Mouse (Mus musculus) left cerebral cortex, postnatal 36 days (tissue): ENCODE results near the gene Prkaca. TPM values are rescaled to one million over a fixed set of nuclear protein-coding genes. Genes with fewer than 3 reads are reported as not detected.

Experiments
- DNase-seq, 2 experiments: peaks; one replicate each; pipeline ENCODE4 v3.0.0; 2021 to 2022; ENCODE audit warnings: low spot score in 2 of 2, mixed read lengths in 1 of 2
- intact Hi-C: fragments of 180-260 bp; cut with DNase I; formaldehyde crosslinking; loops from one replicate; pipeline ENCODE4 v1.15.1; 2025
- microRNA-seq: library from miRNA; unstranded; fragments of <30 nt; microRNA quantifications from one replicate; pipeline ENCODE4 v1.2.0, GENCODE M21; 2022
- total RNA-seq, 2 experiments: library from RNA; stranded (reverse); gene quantifications; 2 replicates each; pipeline ENCODE4 v1.2.3; 2021

Gene Prkaca
- total RNA-seq, 2 experiments from 2014 or later, result 243 to 267 TPM

DNA sequence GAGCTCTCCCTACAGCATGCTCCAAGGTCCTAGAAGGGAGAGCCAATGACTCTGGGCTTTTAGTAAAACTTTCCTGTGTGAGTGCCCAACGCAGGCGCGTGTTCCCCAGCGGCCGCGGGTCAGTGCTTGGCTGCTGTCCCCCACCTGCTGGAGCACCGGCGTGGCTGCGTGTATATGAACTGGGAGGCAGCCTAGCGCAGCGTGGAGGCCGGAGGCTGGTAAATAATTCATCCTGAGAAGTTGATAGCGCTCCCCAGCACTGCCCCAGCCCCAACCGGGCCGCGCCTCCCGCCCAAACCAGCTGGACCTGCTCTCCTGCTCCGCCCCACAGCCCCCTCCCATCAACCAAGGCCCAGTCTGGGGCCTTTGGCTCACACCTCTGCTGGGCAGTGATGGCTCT is 48.3 kb downstream of the Prkaca start, which contains the start of gene Palm3:
Gene Palm3, plus strand, starts transcription at position 376 of the 400 bp plus-strand sequence.
- intact Hi-C loops, result no loop called here
- DNase-seq, result no peak

DNA sequence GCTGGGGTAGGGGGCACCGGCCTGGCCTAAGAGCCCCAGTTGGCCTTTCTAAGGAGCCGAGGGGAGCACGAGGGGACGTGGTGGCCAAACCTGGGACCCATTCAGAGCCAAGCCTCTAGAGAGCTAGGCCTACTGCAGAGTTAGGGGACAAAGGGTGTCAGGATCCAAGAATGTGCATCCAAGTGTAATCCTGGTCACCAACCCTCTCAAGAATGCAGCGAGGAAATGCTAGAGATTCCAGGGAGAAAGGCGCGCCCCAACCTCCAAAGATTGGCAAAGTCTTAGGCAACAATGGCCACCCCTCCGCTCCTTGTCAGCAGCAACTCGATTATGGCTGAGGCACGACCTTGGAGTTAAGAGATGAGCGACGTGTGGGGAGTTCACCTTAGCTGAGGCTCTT is 48.8 kb downstream of the Prkaca start:
- intact Hi-C loops, result no loop called here
- no peak for DNase-seq

DNA sequence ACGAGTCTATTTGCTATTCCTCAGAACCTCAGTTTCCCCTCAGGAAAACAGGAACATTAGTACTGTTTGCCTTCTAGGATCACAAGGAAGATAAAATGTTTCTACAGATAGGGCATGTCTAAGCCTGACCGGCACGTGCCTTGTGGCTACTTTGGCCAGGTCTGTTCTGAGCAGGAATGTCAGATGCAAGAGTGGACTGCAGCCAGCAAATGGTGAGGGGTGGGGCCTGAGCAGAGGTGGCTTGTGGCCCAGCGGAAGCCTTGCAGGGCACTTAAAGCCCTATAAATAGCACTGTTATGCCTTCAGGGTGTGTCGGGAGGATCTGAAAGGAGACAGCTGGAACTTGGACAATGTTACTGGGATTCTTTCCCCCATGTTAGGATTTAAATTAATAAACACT is 50.3 kb downstream of the Prkaca start:
- no peak for DNase-seq
- intact Hi-C loops, result no loop called here

DNA sequence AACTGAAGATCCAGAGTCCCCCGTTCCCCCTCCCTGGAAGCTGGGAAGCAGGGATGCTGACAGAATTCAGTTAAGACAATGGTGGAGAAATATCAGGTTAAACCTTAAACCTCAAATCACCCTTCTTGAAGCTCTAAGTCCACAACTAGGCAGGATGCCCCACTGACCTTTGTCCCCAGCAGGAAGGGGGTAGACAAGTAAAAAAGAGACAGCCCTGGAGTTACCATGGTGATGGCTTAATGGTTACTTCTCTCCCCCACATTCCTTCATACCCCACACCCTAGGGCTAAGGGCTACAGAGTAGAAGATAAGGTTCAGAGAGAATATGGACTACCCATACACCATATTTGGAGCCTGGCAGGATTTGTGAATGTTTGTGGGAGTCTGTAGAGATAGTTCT is 50.8 kb downstream of the Prkaca start:
- intact Hi-C loops, result no loop called here
- DNase-seq, result no peak

DNA sequence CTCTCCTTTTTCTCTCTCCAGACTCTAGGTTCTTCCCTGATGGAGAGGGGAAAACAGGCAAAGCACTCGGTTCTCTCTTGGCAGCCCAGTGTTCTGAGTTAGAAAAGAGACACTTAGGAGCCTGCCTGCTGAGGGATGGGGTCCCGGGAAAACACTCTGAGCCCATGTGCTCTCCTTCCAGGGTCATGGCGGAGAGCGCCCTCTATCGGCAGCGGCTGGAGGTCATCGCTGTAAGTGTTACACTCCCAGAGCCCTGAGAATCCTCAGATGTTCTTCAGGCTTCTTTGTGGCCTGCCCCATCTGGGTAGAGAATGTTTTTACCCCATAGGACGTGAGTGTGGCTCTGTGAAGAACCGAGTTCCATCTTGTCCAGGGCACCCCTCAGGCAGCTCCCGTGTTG is 51.4 kb downstream of the Prkaca start:
- no peak for DNase-seq
- intact Hi-C loops, result no loop called here

DNA sequence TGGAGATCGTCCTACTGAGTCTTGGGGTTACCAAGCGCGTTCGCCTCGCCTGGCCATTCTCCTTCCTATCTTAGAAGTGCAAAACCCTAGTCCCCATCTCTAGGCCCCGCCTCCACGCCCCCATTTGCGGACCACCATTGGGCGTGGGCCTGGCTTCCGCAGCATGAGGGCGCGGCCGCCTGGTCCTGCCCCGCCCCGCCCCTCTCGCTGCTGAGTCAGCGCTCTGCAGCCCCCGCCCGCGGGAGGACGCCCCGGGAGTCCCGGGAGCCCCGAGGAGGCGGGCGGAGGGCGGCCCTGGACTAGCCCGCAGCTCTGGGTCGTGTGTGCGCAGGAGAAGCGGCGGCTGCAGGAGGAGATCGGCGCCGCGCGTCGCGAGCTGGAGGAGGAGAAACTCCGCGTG is 53.1 kb downstream of the Prkaca start:
- intact Hi-C loops, result no loop called here
- peak in 1 of 2 experiments; percentile 29 for DNase-seq

DNA sequence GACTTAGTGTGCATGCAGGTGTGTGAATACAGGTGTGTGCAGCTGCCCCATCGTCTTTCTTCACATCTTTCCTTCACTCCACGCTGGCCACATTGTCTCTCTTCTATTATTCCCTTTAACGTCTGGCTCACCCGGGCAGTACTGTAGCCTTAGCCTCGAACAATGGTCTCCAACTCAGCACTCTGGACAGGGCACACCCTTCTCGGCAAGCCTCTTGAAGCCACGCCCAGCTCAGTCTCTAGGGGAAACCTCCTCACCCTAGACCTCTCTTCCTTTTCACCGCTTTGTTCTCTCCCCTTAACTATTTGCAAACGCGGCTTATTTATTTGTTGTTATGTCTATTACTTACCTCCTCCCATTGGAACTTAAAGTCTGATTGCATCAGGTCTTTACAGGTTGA is 54.7 kb downstream of the Prkaca start:
- intact Hi-C loops, result no loop called here
- DNase-seq, result no peak

DNA sequence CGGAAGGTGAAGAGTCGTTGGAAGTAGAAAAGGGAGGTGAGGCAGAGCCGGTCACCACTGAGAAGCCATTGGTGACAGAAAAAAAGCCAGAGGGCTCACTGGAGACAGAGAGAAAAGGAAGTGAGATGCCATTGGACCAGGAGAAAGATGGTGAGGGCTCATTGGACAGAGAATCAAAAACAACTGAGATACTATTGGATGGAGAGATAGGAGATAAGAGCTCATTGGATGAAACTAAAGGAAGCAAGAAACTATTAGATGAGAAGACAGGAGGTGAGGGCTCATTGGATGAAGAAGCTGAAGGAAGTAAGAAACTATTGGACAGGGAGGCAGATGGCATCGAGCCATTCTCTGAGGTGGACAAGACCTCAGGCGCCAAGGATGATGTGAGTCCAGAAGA is 56.5 kb downstream of the Prkaca start:
- intact Hi-C loops, result no loop called here
- DNase-seq, result no peak

DNA sequence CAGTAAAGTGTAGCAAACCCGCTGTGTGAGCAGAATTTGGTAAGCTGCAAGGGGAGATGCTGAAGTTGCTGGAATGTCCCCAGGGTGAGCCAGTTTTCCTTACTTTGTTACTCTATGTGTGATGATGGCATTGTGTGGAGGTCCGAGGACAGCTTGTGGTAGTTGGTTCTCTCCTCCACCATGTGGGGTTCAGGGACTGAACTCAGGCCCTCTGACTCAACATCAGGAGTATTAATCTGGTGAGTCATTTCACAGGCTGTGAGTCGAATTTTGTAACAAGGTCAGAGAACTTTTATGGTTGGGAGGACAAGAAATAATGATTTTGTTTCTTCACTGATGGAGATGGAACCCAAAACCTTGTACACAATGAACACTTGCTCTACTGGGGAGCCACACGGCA is 60.0 kb downstream of the Prkaca start:
- intact Hi-C loops, result loop anchor here (10.0 kb wide), 1 partner anchor 322 kb away; no protein-coding TSS in a partner anchor

DNA sequence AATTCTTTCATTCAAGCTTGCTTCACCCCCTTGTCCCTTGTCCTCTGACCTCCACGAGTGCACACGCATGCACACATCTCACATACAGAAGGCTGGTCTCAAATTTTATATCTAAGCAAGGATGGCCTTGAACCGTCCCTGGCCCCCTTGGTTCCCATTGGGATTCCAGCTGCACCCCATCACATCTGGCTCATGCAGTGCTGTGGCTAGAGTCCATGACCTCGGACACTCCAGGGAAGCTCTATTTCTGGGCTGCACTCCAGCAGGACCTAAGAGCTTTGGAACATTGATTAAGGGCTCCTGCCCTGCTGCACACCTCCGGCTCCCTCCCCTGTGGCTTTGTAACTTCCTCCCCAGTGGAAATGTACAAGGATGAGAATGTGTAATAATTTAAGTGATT is 65.2 kb downstream of the Prkaca start:
- intact Hi-C loops, result loop anchor here (5.0 to 10.0 kb wide), 2 partner anchors 69 to 317 kb away; no protein-coding TSS in a partner anchor
- DNase-seq, result no peak

More for the DNA sequence above, 60.0 kb downstream of the Prkaca start:
- DNase-seq, result no peak

DNA sequence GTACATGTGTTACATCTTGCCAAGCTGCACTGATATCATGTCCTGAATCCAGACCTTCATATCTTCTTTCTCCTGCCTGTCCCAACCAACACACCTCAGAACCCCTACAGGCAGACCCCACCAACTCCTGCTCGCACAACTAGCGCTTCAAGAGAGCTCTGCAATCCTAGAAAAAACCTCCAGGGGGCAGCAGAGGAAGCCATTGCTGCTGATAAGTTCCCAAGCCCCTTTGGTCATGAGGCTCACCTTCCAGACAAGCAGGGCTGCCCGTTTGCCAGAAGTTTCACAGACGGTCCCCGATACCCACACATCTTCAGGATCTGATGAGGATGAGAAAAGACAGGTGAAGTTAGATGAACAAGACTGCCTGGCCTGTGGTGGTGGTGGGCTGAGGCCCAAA is 66.3 kb downstream of the Prkaca start:
- intact Hi-C loops, result loop anchor here (5.0 to 10.0 kb wide), 2 partner anchors 68 to 316 kb away; no protein-coding TSS in a partner anchor
- peak; percentile 50 to 52 for DNase-seq

DNA sequence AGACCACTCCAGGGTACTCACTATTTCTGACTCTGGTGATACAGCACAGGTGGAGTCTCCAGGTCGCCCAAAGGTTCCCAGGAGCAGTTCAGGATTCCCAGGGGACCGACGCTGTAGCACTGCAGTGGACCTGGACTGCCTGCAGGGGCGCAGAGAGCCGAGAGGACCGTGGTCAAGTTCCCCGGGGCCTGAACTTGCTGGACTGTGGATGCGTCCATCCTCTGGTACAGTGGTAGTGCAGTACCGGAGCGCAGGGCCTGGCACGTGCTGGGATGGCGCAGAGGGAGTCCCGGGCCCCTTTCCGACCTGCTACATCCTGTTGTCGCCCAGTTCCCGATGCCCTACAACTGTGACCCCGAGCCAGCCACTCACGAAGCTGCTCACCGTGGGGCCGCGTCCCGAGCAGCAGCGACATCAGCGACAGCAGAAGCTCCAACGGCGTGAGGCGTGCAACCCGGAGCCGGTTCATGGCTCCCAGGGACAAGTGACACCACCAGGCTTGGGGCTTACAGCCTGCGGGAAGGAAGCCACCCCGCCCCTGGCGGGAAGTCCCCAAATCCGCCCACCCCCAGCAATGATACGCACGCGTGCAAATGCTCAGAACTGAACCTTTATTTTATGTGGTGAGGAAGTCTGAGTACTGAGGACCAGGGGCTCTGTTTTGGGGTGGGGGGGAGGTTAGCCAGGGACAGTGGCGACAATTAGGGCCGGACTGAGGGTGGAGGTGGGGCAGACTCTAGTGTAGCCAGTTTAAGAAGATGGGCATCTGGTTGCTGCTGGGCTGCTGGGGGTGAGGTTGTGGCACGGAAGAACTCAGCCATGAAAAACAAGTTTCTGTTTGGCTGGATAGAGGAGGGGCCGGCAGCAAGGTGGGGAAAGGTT is 69.5 kb downstream of the Prkaca start, which contains the start of gene Il27ra:
Gene Il27ra, minus strand, starts transcription at position 524 of the 882 bp plus-strand sequence.
- intact Hi-C loops, result no loop called here
- DNase-seq, result peak in 1 of 2 experiments; percentile 18

DNA sequence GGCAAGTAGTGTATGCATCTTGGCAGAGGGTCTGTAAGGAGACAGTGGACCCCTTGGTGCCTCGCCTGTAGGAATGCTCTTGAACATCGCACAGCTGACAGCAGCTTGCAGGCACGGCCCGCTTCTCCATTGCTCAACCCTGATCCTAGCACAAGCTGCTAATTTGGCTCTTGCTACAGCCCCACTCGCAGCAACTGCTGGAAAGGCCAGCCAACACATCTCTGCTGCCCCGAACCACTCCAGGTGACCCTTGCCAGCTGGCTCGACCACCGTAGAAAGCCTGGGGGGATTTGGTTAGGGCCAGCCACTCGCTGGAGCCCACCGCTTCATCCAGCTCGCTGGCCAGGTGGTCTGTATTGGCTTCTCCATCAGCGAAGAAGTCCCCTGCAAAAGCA is 70.2 kb downstream of the Prkaca start:
- intact Hi-C loops, result no loop called here
- no peak for DNase-seq

DNA sequence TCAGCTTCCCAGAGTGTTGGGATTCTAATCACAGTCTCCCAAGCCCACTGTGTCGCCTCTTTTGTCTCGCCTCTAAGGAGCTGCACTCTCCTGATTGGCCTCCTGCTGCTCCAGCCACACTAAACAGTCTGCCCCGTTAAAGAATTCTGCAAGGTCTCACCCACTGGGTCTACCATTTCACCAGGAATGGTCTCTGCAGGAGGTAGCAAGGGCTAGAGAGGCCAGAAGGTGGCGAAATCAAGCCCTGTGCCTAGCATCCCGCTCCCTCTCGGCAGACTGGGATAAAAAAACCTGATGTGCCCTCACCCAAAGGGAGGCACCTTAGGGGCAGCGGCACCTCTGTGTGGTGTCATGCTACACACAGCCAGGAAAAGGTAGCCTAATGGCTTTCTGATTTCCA is 71.3 kb downstream of the Prkaca start:
- DNase-seq, result no peak
- intact Hi-C loops, result no loop called here

DNA sequence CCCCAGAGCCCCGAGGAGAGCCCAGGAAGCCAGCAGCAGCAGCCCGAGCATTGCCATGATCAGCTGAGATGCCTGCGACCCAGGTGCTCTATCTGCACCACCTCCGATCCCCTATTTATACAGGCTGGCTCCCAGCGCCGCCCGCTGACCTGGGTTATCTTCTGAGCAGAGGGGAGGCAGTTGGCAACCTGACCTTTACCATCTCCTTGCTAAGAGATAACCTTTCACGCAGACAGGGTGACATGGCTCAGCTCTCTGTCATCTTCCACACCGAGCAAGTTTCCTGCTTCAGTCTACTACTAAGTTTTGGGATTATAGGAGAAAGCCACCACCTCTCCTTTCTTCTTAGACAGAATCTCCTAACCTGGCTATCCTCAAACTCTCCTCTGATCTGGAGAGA is 72.1 kb downstream of the Prkaca start, which contains the start of gene Rln3:
Gene Rln3, minus strand, starts transcription at position 101 of the 400 bp plus-strand sequence.
- intact Hi-C loops, result no loop called here
- no peak for DNase-seq

Small RNA genes lying within 50 kb of the gene (microRNA-seq; reads per million reads assigned to microRNA genes)
- gene Gm44330, result not detected
- not detected for gene Gm44450
- gene Mir1199, result 3.3 reads per million, percentile 7 among the genes with 10 or more reads in this experiment
- gene Mir8111, result 3.8 reads per million, percentile 10 among the genes with 10 or more reads in this experiment

Other genes with a start within 250 kb of the Prkaca start
- 10 to 100 TPM in 1 of 2 experiments, 1 to 10 TPM in 1; 6.0 to 10.8 TPM for gene Adgre5, start 231.7 kb upstream of the Prkaca start, total RNA-seq
- gene Adgrl1, start 72.9 kb upstream of the Prkaca start, total RNA-seq, result 100 to 1,000 TPM; 422 to 433 TPM
- gene Gm10644, start 17.8 kb upstream of the Prkaca start, total RNA-seq, result under 1 TPM; 0.25 to 0.54 TPM
- gene Asf1b, start 17.5 kb upstream of the Prkaca start, total RNA-seq, result under 1 TPM; 0.39 to 0.48 TPM
- gene Samd1, start 24.7 kb downstream of the Prkaca start, total RNA-seq, result 10 to 100 TPM; 41.5 to 46.6 TPM
- under 1 TPM in 1 of 2 experiments, not detected in 1; 0.59 TPM for gene 1700067K01Rik, start 28.5 kb downstream of the Prkaca start, total RNA-seq
- 1 to 10 TPM; 1.3 to 3.1 TPM for gene 2210011C24Rik, start 39.2 kb downstream of the Prkaca start, total RNA-seq
- gene Palm3, start 48.5 kb downstream of the Prkaca start, total RNA-seq, result 1 to 10 TPM; 1.7 to 2.7 TPM
- gene Il27ra, start 69.6 kb downstream of the Prkaca start, total RNA-seq, result under 1 TPM; 0.49 to 0.52 TPM
- not detected for gene Rln3, start 72.0 kb downstream of the Prkaca start, total RNA-seq
- gene Gm10643, start 92.1 kb downstream of the Prkaca start, total RNA-seq, result 1 to 10 TPM; 4.1 to 4.4 TPM
- 10 to 100 TPM; 17.9 to 32.4 TPM for gene Rfx1, start 93.8 kb downstream of the Prkaca start, total RNA-seq
- gene Dcaf15, start 131.8 kb downstream of the Prkaca start, total RNA-seq, result 10 to 100 TPM; 15.7 to 19.8 TPM
- gene Podnl1, start 153.0 kb downstream of the Prkaca start, total RNA-seq, result not detected
- 10 to 100 TPM; 51.1 to 53.6 TPM for gene Cc2d1a, start 174.9 kb downstream of the Prkaca start, total RNA-seq
- 1 to 10 TPM; 1.7 to 2.1 TPM for gene 4930432K21Rik, start 175.0 kb downstream of the Prkaca start, total RNA-seq
- 1 to 10 TPM; 3.7 to 3.9 TPM for gene Nanos3, start 212.2 kb downstream of the Prkaca start, total RNA-seq